Mouse (Mus musculus): ENCODE measurements at regions not wholly inside any gene's neighbourhood (a gene's known extent, or its start where the extent isn't known, plus 50 kb on each side); places are given as distances from the start of the nearest gene placed in this dataset.

DNA sequence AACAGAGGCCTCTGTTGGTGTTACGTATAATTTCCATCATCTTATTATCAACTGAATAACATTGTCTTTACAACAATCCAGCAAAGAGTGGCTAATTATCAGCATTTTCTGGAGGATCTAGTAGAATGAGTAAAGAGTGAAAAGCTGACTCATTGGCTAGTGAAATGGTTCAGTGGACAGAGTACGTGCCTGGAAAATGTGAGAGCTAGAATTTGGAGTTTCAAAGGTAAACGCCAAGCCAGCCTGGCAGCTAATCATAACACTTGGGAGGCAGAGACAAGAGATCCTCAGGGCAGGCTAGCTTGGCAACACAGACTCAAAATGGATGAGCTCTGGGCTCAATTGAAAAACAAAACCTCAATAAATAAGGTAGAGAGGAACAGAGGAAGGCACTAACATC lies 2628.0 kb upstream of the Gm7489 start:
- DNase-seq (ENCODE audit: low spot score), result no peak

DNA sequence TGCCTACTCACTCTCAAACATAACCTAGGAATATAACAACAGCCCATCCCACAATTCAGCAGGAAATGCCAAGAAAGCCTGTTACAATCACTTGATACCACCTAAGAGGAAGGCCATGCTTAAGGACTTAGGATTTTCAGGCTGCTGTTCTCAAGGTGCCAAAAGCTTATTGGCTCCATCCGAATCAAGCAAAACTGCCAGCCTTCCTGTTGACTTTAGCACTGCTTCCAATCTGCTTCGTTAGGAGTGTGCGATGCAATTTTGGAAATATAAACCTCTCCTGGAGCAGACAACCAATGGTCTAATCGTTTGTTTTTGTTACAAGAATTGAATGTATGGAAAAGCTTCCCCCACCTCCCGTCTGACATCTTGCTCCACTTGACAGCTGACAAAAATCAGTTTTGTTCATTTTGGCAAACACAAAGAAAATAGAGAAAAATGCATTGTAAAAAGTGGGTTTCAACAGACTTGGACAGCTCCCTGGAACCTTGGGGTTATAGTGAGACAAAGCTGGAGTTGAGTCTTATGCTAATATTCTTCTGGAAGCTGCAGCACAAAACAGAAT lies 2620.0 kb upstream of the Gm7489 start:
- no peak for DNase-seq (ENCODE audit: low spot score)

DNA sequence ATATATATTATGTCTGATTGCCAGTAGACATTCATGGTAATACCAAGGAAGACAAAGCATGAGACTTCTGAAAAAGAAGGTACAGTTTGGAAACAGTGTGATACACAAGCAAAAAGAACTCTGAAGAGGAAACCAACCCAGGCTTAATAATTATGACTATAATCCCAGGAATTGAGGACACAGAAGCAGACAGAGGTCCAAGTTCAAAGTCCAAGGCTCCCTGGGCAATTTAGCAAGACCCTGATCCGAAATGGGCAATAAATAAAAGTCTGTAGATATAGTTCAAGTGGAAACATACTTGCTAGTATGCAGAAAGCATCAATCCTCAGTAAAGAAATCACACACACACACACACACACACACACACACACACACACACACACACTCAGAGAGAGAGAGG lies 2618.7 kb upstream of the Gm7489 start:
- no peak for DNase-seq (ENCODE audit: low spot score)

DNA sequence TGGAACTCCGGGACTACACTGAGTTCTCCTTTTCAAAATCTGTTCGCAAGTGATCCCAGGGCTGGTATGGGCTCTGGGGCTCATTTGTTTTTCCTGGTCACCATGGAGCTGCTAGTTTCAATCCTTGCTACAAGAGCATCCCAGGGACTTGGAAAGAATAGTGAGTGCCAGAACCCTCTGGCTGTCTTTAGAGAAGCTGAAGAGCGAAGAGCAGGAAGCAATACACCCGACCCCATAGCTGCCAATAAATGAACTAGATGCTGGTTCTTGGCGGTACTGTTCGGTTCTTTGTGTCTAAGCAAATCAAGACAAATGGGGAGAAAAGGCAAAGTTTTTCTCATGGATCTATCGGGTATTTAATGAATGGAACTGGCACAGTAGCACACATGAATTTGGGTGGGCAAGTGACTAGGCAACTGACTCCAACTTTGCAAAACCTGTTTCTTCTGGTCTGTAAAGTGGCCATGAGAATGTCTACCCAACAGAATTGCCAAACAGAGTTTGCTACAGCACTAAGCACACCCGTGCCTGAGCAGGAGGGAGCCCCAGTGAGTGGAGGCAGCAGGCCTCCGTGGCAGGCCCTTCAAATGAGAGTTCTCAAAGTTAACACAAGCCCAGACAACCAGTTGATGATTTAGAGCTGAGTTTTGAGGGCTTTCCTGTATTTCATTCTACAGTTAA lies 2612.9 kb upstream of the Gm7489 start:
- DNase-seq (ENCODE audit: low spot score), result no peak

DNA sequence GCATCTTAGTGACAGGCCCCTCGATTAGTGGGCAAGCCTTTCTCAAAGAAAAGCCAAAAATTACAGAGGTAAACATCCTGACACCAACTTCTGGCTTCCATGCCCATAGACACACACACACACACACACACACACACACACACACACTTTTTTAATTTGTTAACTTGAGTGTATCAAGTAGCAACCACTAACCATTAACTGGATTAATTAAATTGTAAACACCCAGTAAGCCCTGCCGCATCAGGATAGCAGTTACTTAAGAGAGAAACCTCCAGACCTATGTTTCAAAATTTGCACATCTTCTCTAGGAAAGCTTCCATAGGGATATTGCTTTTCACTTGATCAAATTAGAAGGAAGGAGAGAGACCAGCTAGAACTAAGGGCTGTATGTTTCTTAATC lies 2599.4 kb upstream of the Gm7489 start:
- DNase-seq (ENCODE audit: low spot score), result no peak

DNA sequence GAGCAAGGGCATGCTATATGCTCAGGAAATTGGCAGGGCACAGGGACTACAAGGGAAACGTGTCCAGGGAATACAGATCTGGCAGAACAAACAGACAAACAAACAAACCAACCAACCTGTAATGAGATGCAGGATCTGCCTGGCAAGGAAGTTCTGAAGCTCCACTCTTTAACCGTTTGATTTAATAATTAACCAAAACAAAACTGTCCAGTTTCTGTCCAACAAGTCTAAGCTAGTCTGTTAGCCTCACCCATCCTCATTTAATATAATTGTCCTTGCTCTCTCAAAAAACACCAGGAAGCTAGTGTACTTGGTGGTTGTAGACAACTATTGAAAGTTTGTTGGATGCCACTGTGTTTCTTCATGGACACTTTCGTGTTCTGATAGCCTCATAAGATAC lies 2598.4 kb upstream of the Gm7489 start:
- DNase-seq (ENCODE audit: low spot score), result no peak

DNA sequence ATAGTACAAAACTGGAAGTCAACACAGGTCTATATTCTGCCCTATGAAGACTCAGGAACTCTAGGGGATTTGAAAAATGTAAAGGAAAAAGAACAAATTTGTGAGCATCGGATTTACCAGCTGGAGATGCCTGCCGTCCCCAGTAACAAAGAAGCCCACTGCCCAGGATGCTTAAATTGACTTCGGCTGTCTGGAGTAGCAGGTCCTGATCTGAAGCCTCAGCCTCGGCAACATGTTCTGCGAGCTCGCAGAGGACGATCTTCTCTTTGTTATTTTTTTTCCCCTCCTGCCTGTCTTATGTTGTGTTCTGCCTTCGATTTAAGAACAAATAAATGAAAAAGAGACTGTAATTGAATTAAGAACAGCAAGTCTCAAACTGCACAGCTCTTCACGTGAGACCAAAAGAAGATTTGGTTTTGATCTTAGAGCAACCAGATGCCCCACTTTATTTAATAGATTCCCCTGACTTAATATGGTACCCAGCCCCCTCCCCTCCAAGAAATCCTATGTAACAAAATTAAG lies 2595.7 kb upstream of the Gm7489 start:
- DNase-seq (ENCODE audit: low spot score), result no peak

DNA sequence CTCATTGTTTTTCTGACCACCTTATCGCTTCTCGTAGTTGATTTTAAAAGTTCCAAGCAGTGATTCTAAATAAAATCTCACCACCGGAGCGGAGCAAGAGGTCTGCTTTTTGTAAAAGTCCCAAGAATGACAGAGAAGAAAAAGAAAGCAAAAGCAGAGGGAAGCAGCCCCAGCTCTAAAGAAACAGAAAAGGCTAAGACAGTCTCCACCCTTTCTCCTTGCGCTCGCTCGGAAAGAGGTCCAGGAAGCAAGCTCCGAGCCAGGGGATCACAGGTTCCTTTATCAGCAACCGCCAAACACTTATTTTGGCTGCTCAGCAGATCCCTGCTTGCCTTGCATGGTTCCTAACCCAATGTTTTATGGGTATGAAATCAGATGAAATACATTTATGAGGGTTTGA lies 2594.8 kb upstream of the Gm7489 start:
- DNase-seq (ENCODE audit: low spot score), result no peak

DNA sequence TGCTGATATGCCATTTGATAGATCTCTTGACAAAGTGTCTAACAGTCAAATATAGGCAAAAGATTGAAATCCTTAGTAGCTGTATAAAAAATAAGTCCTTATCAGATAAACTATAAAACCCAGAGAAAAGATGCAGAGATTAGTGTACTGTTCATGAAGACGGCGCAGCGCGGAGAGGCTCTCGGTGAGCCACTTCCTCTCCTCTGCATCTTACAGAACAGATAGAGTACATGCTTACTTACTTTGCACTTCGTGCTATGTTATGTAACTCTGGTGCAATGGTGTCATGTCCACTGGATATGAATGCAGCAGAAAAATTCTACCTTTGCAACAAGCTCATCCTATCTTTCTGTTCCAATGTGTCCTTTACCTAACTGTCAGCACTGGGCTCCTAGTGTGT lies 2593.5 kb upstream of the Gm7489 start:
- no peak for DNase-seq (ENCODE audit: low spot score)

DNA sequence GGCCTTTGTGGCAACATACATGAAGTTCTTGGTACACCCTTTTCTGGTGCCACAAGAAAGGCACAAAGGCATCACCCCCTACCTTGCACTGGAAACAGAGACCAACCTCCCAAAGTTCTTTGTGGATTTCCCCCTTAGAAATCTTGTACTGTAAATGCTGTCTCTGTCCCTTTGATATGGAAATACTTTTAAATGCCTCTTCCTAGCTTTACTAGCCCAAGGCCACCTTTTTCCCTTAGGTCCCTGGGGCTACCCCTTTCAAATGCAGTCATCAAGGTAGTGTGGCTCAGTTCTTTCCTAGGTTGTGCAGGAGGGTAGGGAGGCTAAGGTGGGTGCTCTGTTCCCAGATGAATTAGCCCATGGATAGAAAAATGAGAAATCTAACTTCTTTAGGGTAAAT lies 2587.9 kb upstream of the Gm7489 start:
- DNase-seq (ENCODE audit: low spot score), result no peak

DNA sequence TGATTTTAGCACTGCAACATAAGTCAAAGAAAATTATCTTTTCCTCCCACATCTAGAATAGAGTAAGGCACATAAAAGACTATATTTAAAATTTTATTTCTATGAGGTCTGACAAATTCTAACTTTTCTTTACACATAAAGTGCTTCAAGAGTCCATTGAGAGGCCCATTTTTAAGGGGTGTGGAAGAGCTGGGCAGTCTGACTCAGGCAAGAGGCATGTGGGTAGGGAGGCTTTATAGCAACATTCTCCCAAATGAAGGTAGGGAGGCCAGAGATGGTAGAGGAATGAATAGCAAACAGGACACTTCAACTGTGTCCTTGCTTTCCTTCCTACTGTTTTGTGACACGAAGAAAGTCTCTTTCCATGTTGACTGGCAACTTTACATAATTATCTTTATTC lies 2566.6 kb upstream of the Gm7489 start:
- DNase-seq (ENCODE audit: low spot score), result no peak

DNA sequence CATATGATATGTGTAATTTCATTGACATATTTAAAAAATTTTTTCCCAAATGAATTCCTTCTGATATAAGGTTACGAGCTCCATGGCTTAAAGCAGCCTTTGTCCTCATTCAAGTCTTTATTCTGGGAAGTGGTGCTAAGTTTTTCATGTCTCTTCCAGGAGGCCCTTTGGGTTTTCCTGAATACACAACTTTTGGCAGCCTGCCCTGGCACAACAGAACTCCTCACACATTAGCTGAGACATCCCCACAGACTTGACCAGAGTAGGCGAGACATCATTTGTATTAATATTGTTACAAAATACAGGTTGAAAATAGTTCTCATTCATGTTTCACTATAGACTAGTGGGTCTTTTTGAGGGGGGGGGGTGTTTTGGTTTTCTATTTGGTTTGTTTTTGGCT lies 2565.9 kb upstream of the Gm7489 start:
- no peak for DNase-seq (ENCODE audit: low spot score)

DNA sequence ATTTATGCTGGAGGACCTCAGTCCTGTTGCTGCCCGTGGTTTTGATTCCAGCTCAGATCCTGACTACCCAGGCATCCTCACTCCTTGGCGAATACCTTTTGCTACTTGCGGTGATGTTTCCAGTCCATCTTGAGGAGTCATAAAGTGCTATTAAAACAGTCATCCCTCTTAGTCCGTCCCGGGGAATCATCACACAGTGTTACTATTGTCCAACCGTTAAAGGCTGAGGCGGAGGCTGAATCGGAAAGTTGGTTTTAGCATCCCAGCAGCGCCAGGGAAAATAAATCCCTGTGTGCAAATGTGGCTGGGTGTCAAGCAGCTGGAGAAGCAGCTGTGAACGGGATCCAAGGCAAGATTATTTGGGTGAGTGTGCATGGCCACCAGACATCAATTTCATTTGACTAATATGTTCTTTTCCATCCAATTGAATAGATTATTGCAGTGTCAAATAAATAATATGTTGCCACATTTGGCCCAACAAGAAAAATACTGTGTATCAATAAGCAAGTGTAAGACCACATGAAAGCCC lies 2564.3 kb upstream of the Gm7489 start:
- no peak for DNase-seq (ENCODE audit: low spot score)

DNA sequence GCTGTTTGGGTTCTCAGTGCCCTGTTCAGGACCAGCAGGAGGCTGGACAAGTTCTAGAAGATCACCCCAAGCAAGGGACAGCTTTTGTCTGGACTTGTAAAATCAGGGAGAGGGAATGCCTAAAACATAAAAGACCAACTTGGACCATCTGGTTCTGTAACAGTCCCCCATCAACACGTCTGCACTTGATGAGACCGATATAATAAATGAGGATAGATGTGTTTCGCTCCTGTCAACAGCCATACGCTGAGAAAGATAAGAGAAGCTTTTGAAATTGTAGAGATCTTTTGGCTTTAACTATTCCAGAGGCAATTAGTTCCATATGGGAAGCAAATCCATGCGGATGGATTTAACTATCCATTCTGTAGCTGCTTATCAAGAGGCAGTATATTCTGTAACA lies 2561.4 kb upstream of the Gm7489 start:
- no peak for DNase-seq (ENCODE audit: low spot score)

DNA sequence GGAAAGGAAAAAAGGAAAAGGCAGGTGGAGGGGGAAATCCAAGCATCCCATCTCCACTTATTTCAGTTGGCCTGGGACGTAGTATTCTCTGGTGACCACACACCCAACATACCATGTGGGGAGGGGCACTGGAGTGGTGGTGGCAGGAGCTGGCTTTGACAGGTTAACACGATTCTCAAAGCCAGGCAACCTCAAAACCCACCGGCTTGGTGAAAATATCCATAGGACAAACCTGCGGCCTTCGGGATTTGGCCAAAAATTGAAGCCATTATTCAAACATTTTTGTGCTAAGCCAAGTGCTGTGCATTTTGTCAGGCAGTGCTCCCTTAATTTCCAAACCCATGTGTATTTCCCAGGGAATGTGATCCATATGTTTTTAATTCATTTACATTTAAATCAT lies 2560.5 kb upstream of the Gm7489 start:
- no peak for DNase-seq (ENCODE audit: low spot score)

DNA sequence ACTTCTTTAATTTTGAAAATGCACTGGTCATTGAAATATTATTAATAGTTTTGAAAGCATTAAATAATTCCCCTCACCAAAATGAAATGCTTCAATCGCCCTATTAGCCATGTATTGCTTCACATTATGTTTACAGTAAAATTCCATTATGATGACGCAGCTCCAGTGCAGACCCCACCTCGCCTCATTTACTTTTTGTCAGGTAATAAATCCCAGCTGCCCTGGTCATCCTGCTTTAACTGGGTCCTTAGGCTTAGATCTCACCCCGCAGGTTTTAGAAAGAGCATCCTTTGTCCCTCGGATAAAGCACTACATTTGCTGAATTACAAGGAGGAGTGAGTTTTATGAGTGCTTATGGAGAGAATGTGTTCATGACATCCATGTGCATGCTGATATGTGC lies 2557.0 kb upstream of the Gm7489 start:
- DNase-seq (ENCODE audit: low spot score), result no peak

DNA sequence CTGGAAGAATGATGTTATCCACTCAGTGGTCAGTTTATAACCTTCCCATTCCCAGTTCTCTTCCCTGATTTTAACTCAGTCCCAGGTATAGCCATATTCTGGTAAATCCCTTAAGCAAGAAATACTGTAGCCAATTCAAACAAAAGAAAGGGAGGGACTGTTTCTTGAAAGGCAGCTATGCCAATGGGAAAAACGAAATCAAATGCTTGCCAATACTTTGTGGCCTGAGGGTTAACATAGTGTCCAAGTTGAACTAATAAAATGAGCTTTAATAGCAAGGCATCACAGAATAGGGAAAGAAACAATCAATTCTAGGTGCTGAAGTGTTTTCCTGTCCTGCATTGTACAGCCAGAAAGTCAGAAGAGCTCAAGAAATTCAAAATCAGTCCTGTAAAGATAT lies 2548.3 kb upstream of the Gm7489 start:
- DNase-seq (ENCODE audit: low spot score), result no peak

DNA sequence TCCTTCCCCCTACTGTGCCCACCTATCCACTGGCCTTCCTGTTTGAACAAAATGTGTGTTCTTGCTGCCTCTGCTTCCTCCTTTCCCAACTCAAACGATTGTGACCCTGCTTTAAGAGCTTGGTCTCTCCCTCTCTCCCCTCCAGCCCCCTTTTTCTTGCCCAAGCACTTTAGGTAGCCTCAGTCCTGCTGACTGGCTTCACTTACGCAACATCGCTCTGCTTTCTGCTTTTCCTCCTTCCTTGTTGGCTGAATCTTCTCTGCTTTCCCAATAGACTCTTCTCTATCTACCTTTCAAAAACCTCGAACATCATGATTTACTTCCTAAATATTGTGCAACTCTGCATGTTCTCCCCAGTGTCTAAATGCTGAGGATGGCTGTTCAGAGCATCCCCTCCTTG lies 2538.4 kb upstream of the Gm7489 start:
- no peak for DNase-seq (ENCODE audit: low spot score)

DNA sequence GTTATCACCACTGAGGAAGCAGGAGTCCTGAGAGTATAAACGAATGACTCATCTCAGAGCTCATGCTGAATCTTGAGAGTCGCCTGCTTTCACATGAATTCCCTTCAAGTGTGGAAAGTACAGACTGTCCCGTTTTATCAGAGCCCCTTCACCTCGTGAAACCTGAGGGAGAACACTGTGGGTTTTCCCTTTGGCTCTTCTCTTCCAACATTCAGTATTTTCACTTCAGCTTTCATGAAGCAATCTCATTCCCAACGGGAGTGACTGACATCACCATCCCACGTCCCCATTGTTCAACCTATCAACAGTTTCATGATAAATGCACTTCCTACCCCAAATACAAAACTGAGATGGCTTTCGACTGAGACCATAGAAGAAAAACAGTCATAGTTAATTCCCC lies 2521.3 kb upstream of the Gm7489 start:
- no peak for DNase-seq (ENCODE audit: low spot score)

DNA sequence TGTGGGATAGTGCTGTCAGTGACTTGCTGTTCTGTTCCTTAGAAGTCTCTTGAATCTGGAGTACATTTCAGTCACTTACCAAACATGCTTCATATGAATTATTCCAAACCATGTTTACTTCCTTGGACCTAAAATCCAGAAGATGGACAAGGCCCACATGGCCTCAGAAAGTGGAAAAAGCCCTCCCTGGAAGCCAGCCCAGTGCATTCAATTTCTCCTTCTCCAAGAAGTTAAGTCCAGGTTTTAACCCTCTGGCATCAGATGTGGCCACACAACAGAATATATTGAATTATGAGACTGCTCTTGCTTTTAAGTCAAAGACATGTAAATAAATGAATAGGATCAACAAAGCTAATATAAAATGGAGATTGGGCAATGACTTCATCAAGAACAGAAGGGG lies 2513.5 kb upstream of the Gm7489 start:
- no peak for DNase-seq (ENCODE audit: low spot score)

DNA sequence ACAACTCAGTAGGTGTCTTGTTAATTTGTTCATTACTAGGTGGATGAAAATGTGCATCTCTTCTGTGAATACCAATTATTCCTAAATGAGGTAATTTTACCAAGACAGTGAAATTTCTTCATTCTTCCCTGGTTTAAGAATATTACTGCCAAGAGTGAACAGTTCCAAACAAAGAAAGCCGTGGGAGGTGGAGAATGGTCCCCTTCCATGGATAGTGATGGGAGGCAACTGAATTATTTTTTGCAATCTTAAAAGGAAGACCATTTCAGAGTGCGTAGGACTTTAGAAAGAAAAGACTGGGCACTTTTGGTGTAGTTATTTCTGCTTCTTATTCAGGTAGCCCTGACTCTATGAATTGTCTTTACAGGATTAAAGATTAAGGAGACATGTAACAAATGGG lies 2494.3 kb upstream of the Gm7489 start:
- no peak for DNase-seq (ENCODE audit: low spot score)

DNA sequence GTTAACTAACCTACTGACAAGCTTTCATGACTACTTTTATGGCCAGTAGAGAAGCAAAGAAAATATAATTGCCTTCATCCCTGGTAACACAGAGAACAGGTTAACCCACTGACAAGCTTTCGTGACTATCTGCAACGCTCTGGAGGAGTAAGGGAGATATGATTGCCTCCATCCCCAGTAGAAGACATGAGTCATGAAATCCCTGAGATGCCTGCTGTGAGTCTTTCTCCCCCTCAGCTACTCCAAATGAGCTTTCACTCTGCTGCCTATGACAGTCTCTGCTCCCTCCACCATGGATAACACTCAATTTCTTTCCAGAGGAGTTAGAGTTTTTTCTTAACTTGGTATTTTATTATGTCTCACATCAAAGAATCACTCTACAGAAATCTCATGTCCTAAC lies 2493.4 kb upstream of the Gm7489 start:
- no peak for DNase-seq (ENCODE audit: low spot score)

DNA sequence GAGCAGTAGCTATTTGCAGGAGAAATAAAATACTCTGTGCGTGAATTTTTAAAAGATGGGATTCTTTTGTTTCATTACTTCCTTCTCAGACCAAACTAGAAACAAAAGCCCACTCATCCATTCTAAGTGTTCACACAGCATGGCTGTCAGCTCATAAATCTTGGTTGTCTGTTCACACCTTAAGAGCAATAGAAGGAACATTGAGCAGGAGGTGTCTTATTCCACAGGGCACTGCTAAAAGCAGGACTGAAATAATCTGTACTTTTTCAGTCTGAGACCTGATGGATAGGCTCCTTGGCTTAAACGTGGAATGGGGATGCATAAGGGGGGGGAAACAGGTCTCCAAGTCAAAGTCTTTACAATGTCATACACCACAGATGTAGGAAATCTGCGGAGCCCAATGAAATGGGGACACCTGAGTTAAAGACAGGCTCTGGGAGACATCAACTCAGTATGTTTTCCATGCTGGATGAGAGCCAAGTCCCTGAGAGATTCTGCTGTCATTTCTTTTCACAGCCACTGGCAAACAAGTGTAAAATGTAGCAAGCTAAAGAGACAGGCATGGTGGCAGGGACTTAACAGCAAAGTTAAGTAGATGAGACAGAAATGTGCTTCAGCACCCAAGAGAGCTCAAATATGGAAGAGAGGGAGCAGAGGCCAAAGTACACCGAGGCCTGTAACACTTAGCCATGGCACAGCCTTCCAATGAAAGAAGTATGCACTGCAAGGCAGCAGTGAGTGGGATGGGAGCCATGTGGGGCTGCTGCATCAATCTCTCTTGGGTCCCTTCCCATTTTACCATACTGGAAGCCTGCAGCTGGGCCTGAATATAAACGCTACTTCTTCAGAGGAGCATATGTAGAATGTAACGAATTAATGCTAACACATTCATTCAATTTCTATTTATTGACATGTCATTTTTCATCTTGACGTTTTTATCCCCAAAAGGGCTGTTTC lies 2492.0 kb upstream of the Gm7489 start:
- DNase-seq (ENCODE audit: low spot score), result no peak
